In the genomic region with DNA sequence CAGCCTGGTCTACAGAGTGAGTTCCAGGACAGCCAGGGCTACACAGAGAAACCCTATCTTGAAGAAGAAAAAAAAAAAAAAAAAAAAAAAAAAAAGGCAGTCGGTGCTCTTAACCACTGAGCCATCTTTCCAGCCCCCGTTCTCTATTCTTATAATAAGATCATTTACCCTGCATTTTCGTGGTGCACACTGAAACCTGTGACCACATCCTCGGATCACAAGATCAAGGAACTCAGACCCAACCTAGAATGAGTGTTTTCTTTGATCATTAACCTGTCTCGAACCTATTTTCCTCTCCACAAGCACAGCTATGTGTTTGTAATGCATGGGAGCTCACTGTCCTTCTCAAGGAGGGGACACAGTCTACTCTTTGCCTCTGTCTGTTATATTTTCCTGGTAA, we compare ENCODE assay signal across 7 mouse cellular contexts.
"Had no signal": no experiment of that assay in that cellular context is flagged by ENCODE, and none has a peak within 500 bp of the region (broad histone marks: within the 10 kb centered on the region; RNA-seq: fewer than 3 reads in every experiment).

No protein-coding gene starts in this region.

- DNase-seq: kidney, adult 18-20 months; kidney, postnatal 14 days; lung, embryonic 14.5 days; lung, postnatal 14 days; retina, postnatal 1 day; right cerebral cortex, postnatal 4 days; spleen, adult 18-20 months had no signal
